22 mouse cellular contexts compared by ENCODE assay signal in the genomic region with DNA sequence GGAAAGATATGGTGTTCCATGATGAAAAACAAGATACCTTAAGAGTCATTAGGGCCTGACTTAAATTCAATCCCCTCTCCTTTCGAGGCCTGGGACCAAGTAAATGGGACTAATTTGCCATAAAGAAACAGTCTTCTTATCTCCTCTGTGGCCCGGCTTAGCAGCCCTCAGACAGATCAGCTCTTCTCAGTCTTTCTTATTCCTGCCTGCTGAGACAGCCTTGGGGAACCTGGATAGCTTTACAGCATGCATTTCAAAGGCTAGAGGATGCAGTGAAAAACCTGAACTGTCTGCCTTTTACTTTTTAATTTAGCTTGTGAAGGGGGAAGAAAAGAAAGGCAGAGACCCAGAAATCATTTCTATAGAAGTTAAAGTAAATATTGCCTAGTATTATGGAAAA.
"Had no signal": no experiment of that assay in that cellular context is flagged by ENCODE, and none has a peak within 500 bp of the region (broad histone marks: within the 10 kb centered on the region; RNA-seq: fewer than 3 reads in every experiment).

No protein-coding gene starts in this region.

- H3K27me3 ChIP-seq: limb, embryonic 12.5 days; limb, embryonic 15.5 days; stomach, embryonic 15.5 days had no signal

- H3K27ac ChIP-seq: kidney, postnatal 0 days; layer of hippocampus, adult 2 months; limb, embryonic 12.5 days; limb, embryonic 15.5 days; liver, embryonic 14.5 days; macrophage; stomach, embryonic 15.5 days had no signal

- H3K4me1 ChIP-seq: limb, embryonic 12.5 days; limb, embryonic 15.5 days; stomach, embryonic 15.5 days had no signal

- H3K36me3 ChIP-seq: limb, embryonic 12.5 days; limb, embryonic 15.5 days; stomach, embryonic 15.5 days had no signal

- DNase-seq: kidney, adult 18-20 months; kidney, adult 9 months; kidney, postnatal 25 days; layer of hippocampus, adult 9-11 months; left cerebral cortex, postnatal 4 days; liver, postnatal 0 days; lung, embryonic 14.5 days; retina, postnatal 1 day; right cerebral cortex, postnatal 25 days; spleen, adult 18-20 months; thymus, postnatal 25 days had no signal

- H3K4me2 ChIP-seq: limb, embryonic 12.5 days; limb, embryonic 15.5 days; liver, embryonic 11.5 days; lung, embryonic 14.5 days; stomach, embryonic 15.5 days had no signal

- ATAC-seq: intestine, embryonic 16.5 days; liver, postnatal 0 days; lung, postnatal 0 days had no signal

- H3K4me3 ChIP-seq: layer of hippocampus, adult 2 months; limb, embryonic 12.5 days; limb, embryonic 15.5 days; myocyte; stomach, embryonic 15.5 days had no signal

- H3K9ac ChIP-seq: limb, embryonic 12.5 days; limb, embryonic 15.5 days; liver, embryonic 14.5 days; liver, postnatal 0 days; lung, embryonic 14.5 days; stomach, embryonic 15.5 days had no signal

- H3K9me3 ChIP-seq: limb, embryonic 12.5 days; limb, embryonic 15.5 days; stomach, embryonic 15.5 days had no signal
